Mouse (Mus musculus) kidney, embryonic 15.5 days (tissue): Measurements from ENCODE around the gene Myh2. TPM values are rescaled to one million over a fixed set of nuclear protein-coding genes. Genes with fewer than 3 reads are reported as not detected.

Source experiments
- ATAC-seq: fragments of 200-750 bp; cut with Nextera tagmentation; replicated peaks from 2 replicates; pipeline ENCODE4 v1.8.0; 2017; ENCODE audit warnings: moderate TSS enrichment; ENCODE audit not compliant: low FRiP score
- H3K27ac ChIP-seq: fragments of 300-500 bp; sonication (generic); 2 replicates; pipeline ENCODE4 v1.5.1; 2015; ENCODE audit warnings: mild to moderate bottlenecking, inconsistent platforms
- H3K27me3 ChIP-seq: fragments of 300-500 bp; sonication (generic); 2 replicates; pipeline ENCODE4 v1.6.1; 2015; ENCODE audit warnings: inconsistent platforms
- H3K36me3 ChIP-seq: fragments of 300-500 bp; sonication (generic); 2 replicates; pipeline ENCODE4 v1.6.1; 2015; ENCODE audit warnings: inconsistent platforms
- H3K4me1 ChIP-seq: fragments of 300-500 bp; sonication (generic); 2 replicates; pipeline ENCODE4 v1.6.1; 2015; ENCODE audit warnings: inconsistent platforms
- H3K4me2 ChIP-seq: fragments of 300-500 bp; sonication (generic); 2 replicates; pipeline ENCODE4 v1.6.1; 2015; ENCODE audit warnings: moderate library complexity, mild to moderate bottlenecking, inconsistent platforms
- H3K4me3 ChIP-seq: fragments of 300-500 bp; sonication (generic); replicated peaks from 2 replicates; pipeline ENCODE4 v1.5.1; 2015; ENCODE audit warnings: mild to moderate bottlenecking, inconsistent platforms
- H3K9ac ChIP-seq: fragments of 300-500 bp; sonication (generic); 2 replicates; pipeline ENCODE4 v1.6.1; 2015; ENCODE audit warnings: mild to moderate bottlenecking, inconsistent platforms
- H3K9me3 ChIP-seq: fragments of 300-500 bp; sonication (generic); replicated peaks from 2 replicates; pipeline ENCODE4 v1.6.1; 2016; ENCODE audit warnings: inconsistent platforms
- WGBS: fragments of 180-500 bp; shearing (Covaris S2); methylation state at CpG from one replicate; pipeline ENCODE4 v1.1.7; 2015; ENCODE audit warnings: mixed read lengths; 5-methylcytosine and 5-hydroxymethylcytosine counted together
- polyA plus RNA-seq: library from polyadenylated mRNA; unstranded; fragments of >200 nt; fragmentation: Nextera tagmentation; extraction: Ambion mirVana; gene quantifications from 2 replicates; pipeline ENCODE4 v1.2.1, GENCODE M21; 2015

Gene Myh2
- polyA plus RNA-seq, 1 experiment from 2014 or later = not detected

GRCm38 (mm10) chr11:67145482-67146408 lies 25.1 kb upstream of the Myh2 start:
- H3K4me1 ChIP-seq = no peaks in the 10 kb centered on the region
- H3K27me3 ChIP-seq = no peaks in the 10 kb centered on the region
- H3K4me3 ChIP-seq = no peak overlapping the region
- H3K9ac ChIP-seq = no peak overlapping the region
- H3K27ac ChIP-seq = no peak overlapping the region
- no peaks in the 10 kb centered on the region for H3K36me3 ChIP-seq
- WGBS = 88% methylated on average over 5 of the region's 5 CpGs
- H3K4me2 ChIP-seq = no peak overlapping the region
- no peaks in the 10 kb centered on the region for H3K9me3 ChIP-seq
- ATAC-seq = no peak

DNA sequence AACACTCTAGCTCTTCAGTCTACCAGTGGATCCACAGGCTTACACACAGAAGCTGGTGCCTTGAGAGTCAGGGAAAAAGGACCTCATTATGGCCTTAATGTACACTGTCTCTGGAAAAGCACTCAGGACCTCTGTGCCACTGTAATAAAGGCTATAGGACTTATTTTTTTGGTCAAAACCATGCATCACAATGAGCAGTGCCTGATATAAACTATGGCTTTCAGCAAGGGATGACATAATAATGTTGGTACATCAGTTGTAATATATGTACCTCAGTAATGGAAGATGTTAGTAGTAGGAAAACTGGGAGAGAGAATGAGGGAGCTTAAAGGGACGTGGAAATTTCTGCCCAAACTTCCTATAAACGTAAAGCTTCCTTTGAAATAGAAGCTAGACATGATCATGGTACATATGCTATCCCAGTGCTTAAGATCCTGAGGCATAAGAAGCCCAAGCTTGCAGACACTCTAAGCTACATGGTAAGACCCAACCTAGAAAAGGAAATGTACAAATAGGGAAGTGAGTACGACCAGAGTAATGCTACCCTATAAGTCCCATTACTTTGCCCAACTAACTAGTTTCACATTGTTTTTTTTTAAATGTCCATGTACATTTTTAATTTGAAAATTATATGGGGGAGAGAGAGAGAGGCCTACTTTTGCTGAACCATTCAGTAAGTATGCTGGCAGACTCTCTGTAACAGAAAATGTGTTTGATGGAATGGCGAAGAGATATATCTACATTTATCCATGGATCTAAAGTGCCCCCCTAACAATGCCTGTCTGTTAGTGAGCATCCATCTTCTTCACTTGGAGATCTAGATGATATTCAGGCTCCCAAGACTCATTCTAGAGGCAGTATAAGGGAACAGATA lies 24.2 kb upstream of the Myh2 start:
- no peak overlapping the region for H3K27ac ChIP-seq
- H3K36me3 ChIP-seq = no peaks in the 10 kb centered on the region
- no peak overlapping the region for H3K4me2 ChIP-seq
- H3K9me3 ChIP-seq = no peaks in the 10 kb centered on the region
- no peak overlapping the region for H3K4me3 ChIP-seq
- H3K27me3 ChIP-seq = no peaks in the 10 kb centered on the region
- ATAC-seq = no peak
- WGBS = 88% methylated on average over 4 of the region's 4 CpGs
- H3K4me1 ChIP-seq = no peaks in the 10 kb centered on the region
- H3K9ac ChIP-seq = no peak overlapping the region

- Histone ChIP-seq H3K36me3 (no peaks in the 10 kb centered on the region), H3K27me3 (no peaks in the 10 kb centered on the region), H3K9me3 (no peaks in the 10 kb centered on the region), H3K27ac (no peak overlapping the region), H3K9ac (no peak overlapping the region), H3K4me3 (no peak overlapping the region), H3K4me1 (no peaks in the 10 kb centered on the region), H3K4me2 (no peak overlapping the region)
- ATAC-seq = no peak
- 94% methylated on average over 12 of the region's 12 CpGs for WGBS
Measured at GRCm38 (mm10) chr11:67147283-67147921, 23.4 kb upstream of the Myh2 start.

DNA sequence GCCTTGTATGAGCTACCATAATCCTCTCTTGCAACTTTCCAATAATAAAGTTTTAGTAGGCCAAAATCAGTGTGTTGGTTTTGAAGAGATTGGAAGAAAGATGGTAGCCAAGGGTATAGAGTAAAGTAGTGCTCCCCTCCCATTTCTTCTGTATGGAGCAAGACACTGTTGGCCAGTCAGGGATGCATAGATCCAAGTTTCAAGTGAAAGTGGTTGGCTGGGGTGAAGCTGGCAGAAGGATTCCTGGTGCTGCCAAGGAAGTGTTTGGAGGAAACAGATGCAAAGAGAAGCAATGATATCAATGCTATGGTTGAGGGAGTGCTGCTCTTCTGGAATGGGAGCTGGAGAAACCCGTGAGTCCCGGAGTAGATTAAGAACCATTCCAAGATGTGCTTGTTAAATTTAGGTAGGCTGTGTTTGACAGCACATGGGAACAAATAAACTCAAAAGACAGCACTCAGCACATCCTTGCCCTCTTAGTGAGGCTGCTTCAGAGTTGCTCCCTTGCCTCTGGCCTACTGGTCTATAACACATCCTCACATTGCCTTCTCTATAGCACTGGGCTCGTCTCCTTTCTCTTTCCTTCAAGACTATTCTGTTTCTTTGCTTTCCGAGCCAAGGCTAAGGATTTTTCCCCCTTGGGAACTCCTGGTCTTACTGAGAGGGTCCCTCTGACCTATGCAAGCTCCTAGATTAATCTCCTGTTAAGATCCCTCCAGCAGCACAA lies 22.4 kb upstream of the Myh2 start:
- WGBS = 86% methylated on average over 4 of the region's 4 CpGs
- H3K36me3 ChIP-seq = no peaks in the 10 kb centered on the region
- no peaks in the 10 kb centered on the region for H3K27me3 ChIP-seq
- no peak for ATAC-seq
- no peak overlapping the region for H3K4me3 ChIP-seq
- H3K4me2 ChIP-seq = no peak overlapping the region
- H3K4me1 ChIP-seq = no peaks in the 10 kb centered on the region
- no peak overlapping the region for H3K27ac ChIP-seq
- H3K9me3 ChIP-seq = no peaks in the 10 kb centered on the region
- no peak overlapping the region for H3K9ac ChIP-seq

GRCm38 (mm10) chr11:67150237-67150636 lies 20.6 kb upstream of the Myh2 start:
- no peaks in the 10 kb centered on the region for H3K27me3 ChIP-seq
- WGBS = 89% methylated on average over 2 of the region's 2 CpGs
- H3K4me2 ChIP-seq = no peak overlapping the region
- H3K36me3 ChIP-seq = no peaks in the 10 kb centered on the region
- ATAC-seq = no peak
- no peaks in the 10 kb centered on the region for H3K4me1 ChIP-seq
- no peak overlapping the region for H3K27ac ChIP-seq
- H3K9me3 ChIP-seq = no peaks in the 10 kb centered on the region
- H3K4me3 ChIP-seq = no peak overlapping the region
- no peak overlapping the region for H3K9ac ChIP-seq

DNA sequence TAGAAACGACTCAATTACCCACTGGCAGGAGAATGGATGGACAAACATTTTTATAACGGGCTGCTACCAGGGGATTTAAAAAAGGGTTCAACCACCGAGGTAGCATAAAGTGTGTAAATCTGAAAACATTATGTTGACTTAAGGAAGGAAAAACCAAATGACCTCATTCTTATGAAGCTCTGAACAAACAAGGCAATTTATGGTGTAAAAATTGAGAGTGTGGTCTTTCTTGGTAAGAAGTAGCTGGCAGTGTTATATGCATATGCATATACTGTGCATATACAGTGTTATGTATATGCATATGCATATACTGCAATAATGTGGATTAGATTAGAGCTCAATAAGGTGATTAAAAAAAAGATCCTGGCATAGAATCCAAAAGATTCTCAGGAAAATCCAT lies 19.7 kb upstream of the Myh2 start:
- no peak overlapping the region for H3K4me2 ChIP-seq
- H3K36me3 ChIP-seq = no peaks in the 10 kb centered on the region
- H3K4me3 ChIP-seq = no peak overlapping the region
- no peak overlapping the region for H3K27ac ChIP-seq
- no peaks in the 10 kb centered on the region for H3K27me3 ChIP-seq
- no peaks in the 10 kb centered on the region for H3K9me3 ChIP-seq
- H3K4me1 ChIP-seq = no peaks in the 10 kb centered on the region
- WGBS = 65% methylated on average over 3 of the region's 3 CpGs
- no peak for ATAC-seq
- no peak overlapping the region for H3K9ac ChIP-seq

DNA sequence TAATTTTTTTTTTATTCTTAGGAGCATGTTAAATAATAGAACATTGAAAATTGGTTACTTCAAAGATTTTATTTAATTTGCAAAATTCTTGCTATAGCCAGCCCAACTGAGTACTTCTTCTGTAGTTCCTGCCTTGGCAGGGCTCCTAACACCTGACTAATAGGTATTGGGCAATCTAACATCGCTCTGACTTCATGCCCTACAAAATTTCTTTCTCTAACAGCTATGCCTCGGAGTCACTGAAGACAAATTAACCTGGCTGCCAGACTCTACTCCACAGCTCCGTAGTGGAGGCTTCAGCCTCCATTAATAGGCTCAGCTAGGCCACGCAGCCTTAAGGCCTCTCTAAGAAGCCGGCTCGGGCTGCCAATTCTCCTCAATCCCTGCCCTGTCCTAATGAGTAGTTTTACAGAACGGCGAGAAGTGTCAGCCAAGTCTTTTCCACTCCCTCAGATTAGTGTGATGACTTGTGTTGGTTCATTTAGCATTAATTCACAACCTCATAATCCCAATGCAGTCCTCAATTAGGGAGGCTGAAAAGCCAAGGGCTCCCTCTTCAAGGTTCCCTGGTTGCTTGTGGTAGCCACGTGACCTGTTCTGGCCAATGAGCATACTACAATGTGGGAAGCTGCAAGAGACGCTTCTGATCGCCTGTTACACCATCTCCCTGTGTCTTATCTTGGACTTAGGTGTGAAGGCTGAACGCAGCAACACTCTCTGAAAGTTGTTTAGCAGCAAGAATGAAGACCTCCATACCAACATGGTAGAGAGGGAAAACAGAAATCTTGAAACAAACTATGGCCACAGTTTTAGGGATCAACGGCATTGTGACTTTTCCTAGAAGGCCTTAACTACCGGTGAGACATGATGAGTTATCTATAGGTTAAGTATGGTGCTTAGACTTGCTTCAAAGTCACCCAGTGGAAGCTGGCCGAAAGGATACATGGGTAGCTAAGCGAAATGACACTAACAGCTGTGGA lies 18.9 kb upstream of the Myh2 start:
- H3K9ac ChIP-seq = no peak overlapping the region
- no peak overlapping the region for H3K4me3 ChIP-seq
- H3K27ac ChIP-seq = no peak overlapping the region
- H3K36me3 ChIP-seq = no peaks in the 10 kb centered on the region
- no peak for ATAC-seq
- H3K4me1 ChIP-seq = no peaks in the 10 kb centered on the region
- no peak overlapping the region for H3K4me2 ChIP-seq
- 87% methylated on average over 16 of the region's 16 CpGs for WGBS
- no peaks in the 10 kb centered on the region for H3K27me3 ChIP-seq
- no peaks in the 10 kb centered on the region for H3K9me3 ChIP-seq

DNA sequence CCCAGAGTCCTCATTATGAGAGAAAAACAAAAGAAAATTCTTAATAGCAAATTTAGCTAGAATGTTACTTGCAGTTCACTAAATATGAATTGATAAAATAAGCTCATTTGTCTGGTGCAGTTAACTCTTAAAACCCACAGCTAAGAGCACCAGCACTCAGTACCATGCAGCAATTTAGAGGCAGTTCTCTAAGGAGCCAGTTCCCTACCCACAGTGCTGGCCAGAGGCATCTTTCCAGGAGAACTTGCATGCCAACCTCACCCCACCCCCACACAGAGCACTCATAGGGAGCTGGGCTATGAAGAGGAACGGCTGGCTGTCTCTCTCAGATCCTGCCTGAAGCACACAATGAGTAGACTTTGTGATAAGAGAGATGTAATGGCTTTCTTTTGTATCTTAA lies 17.7 kb upstream of the Myh2 start:
- Histone ChIP-seq H3K36me3 (no peaks in the 10 kb centered on the region), H3K9me3 (no peaks in the 10 kb centered on the region), H3K4me2 (no peak overlapping the region), H3K27me3 (no peaks in the 10 kb centered on the region), H3K4me3 (no peak overlapping the region), H3K9ac (no peak overlapping the region), H3K27ac (no peak overlapping the region), H3K4me1 (no peaks in the 10 kb centered on the region)
- 30% methylated on average over 1 of the region's 1 CpGs for WGBS
- ATAC-seq = no peak

GRCm38 (mm10) chr11:67153843-67154242 lies 17.0 kb upstream of the Myh2 start:
- Histone ChIP-seq H3K4me1 (no peaks in the 10 kb centered on the region), H3K4me2 (no peak overlapping the region), H3K9ac (no peak overlapping the region), H3K36me3 (no peaks in the 10 kb centered on the region), H3K27ac (no peak overlapping the region), H3K4me3 (no peak overlapping the region), H3K9me3 (no peaks in the 10 kb centered on the region), H3K27me3 (no peaks in the 10 kb centered on the region)
- WGBS = 76% methylated on average over 1 of the region's 1 CpGs
- ATAC-seq = no peak

DNA sequence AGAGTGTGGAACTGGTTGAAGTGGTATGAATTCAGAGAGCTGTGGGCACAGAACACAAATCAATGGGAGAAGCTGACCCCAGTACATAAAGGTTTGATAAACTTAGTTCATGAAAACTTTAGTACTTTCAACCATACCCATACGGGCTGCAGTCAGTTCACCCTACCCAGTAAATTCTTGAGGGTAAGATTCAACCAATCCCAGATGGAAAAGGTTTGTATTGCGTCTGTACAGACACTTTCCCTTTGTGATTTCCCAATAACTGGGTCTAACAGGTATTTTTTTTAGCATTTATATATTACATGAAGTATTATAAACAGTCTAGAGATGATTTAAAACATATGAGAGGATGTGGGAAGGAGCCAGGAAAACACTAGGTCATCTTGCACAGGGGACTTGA lies 15.2 kb upstream of the Myh2 start:
- ATAC-seq = no peak
- Histone ChIP-seq H3K27ac (no peak overlapping the region), H3K4me2 (no peak overlapping the region), H3K4me3 (no peak overlapping the region), H3K9me3 (no peaks in the 10 kb centered on the region), H3K4me1 (no peaks in the 10 kb centered on the region), H3K9ac (no peak overlapping the region), H3K27me3 (no peaks in the 10 kb centered on the region), H3K36me3 (no peaks in the 10 kb centered on the region)
- 88% methylated on average over 2 of the region's 2 CpGs for WGBS

GRCm38 (mm10) chr11:67160131-67160530 lies 10.7 kb upstream of the Myh2 start:
- 86% methylated on average over 3 of the region's 3 CpGs for WGBS
- H3K4me3 ChIP-seq = no peak overlapping the region
- no peak overlapping the region for H3K4me2 ChIP-seq
- H3K9me3 ChIP-seq = no peaks in the 10 kb centered on the region
- H3K4me1 ChIP-seq = no peaks in the 10 kb centered on the region
- H3K27ac ChIP-seq = no peak overlapping the region
- H3K36me3 ChIP-seq = no peaks in the 10 kb centered on the region
- no peak for ATAC-seq
- H3K9ac ChIP-seq = no peak overlapping the region
- H3K27me3 ChIP-seq = no peaks in the 10 kb centered on the region
